20 mouse cellular contexts compared by ENCODE assay signal in genomic region chr8:107926149-107926548, GRCm38 (mm10). TPM values are rescaled to one million over a fixed set of nuclear protein-coding genes. Genes with fewer than 3 reads are reported as not detected.
A peak's percentile ranks its signal among the peaks of the same experiment; 100 is the strongest.
DNase-seq lines count a peak whose midpoint lies in the region; ATAC-seq and TF ChIP-seq lines count a peak whose summit lies in the region.
"Had no signal": no experiment of that assay in that cellular context is flagged by ENCODE, and none has a peak within 500 bp of the region (broad histone marks: within the 10 kb centered on the region; RNA-seq: fewer than 3 reads in every experiment).

No protein-coding gene starts in this region.

- DNase-seq in lung, embryonic 14.5 days: peak; percentile 36
- no peak for DNase-seq in lung, postnatal 4 days
- DNase-seq in lung, postnatal 0 days (ENCODE audit: low spot score): peak; percentile 64
- no peak for DNase-seq in lung, postnatal 14 days
- DNase-seq in lung, postnatal 25 days (ENCODE audit: low spot score): peak; percentile 3
- no peak for DNase-seq in ovary, adult 18-20 months (ENCODE audit: low spot score)
- DNase-seq: adrenal gland, postnatal 10 days; adrenal gland, postnatal 36 days; cerebellum, adult 18-20 months; cerebellum, adult 9-10 months; cerebellum, postnatal 14 days; gastrocnemius, postnatal 25 days had no signal

- H3K27me3 ChIP-seq in lung, embryonic 14.5 days (ENCODE audit: insufficient read depth, low read length): no peaks in the 10 kb centered on the region
- H3K27me3 ChIP-seq in lung, postnatal 0 days (replicated peaks; ENCODE audit: insufficient read depth, low read length): no peaks in the 10 kb centered on the region
- H3K27me3 ChIP-seq: embryonic facial prominence, embryonic 12.5 days; forebrain, embryonic 12.5 days; forebrain, embryonic 15.5 days; hindbrain, embryonic 13.5 days had no signal

- H3K9me3 ChIP-seq in lung, embryonic 14.5 days (ENCODE audit: low read depth, low read length): no peaks in the 10 kb centered on the region
- no peaks in the 10 kb centered on the region for H3K9me3 ChIP-seq in lung, postnatal 0 days (ENCODE audit: low read length)
- H3K9me3 ChIP-seq: embryonic facial prominence, embryonic 12.5 days; forebrain, embryonic 12.5 days; forebrain, embryonic 15.5 days; hindbrain, embryonic 13.5 days had no signal

- no peak for TF ChIP-seq CTCF in lung, embryonic 14.5 days (IDR thresholded peaks at IDR 0.05; ENCODE audit: low read depth)
- TF ChIP-seq CTCF in lung, postnatal 0 days (IDR thresholded peaks at IDR 0.05): no peak

- no peaks in the 10 kb centered on the region for H3K36me3 ChIP-seq in lung, embryonic 14.5 days (ENCODE audit: insufficient read depth)
- H3K36me3 ChIP-seq in lung, postnatal 0 days (ENCODE audit: insufficient read depth, low read length): no peaks in the 10 kb centered on the region
- H3K36me3 ChIP-seq: embryonic facial prominence, embryonic 12.5 days; forebrain, embryonic 12.5 days; forebrain, embryonic 15.5 days; hindbrain, embryonic 13.5 days had no signal

- no peak overlapping the region for H3K9ac ChIP-seq in lung, embryonic 14.5 days
- H3K9ac ChIP-seq in lung, postnatal 0 days (replicated peaks; ENCODE audit: low read depth): no peak overlapping the region
- H3K9ac ChIP-seq: embryonic facial prominence, embryonic 12.5 days; forebrain, embryonic 12.5 days; forebrain, embryonic 15.5 days; hindbrain, embryonic 13.5 days had no signal

- no peak for ATAC-seq in lung, embryonic 14.5 days (ENCODE audit: insufficient read depth)
- peak; percentile 87 for ATAC-seq in lung, postnatal 0 days
- ATAC-seq: CD4-positive, CD25-positive, alpha-beta regulatory T cell, adult 4 months; forebrain, embryonic 15.5 days; hindbrain, embryonic 16.5 days had no signal

- 65% methylated on average over 15 of the region's 15 CpGs for WGBS in lung, embryonic 14.5 days
- WGBS in lung, postnatal 0 days: 60% methylated on average over 15 of the region's 15 CpGs

- H3K4me1 ChIP-seq in lung, embryonic 14.5 days (ENCODE audit: insufficient read depth): no peaks in the 10 kb centered on the region
- no peaks in the 10 kb centered on the region for H3K4me1 ChIP-seq in lung, postnatal 0 days (ENCODE audit: insufficient read depth, low read depth, low read length)
- H3K4me1 ChIP-seq: embryonic facial prominence, embryonic 12.5 days; forebrain, embryonic 12.5 days; forebrain, embryonic 15.5 days; hindbrain, embryonic 13.5 days had no signal

- H3K4me2 ChIP-seq in lung, embryonic 14.5 days: no peak overlapping the region
- peak overlapping the region; percentile 30 for H3K4me2 ChIP-seq in lung, postnatal 0 days (replicated peaks; ENCODE audit: low read depth, low read length)
- H3K4me2 ChIP-seq: embryonic facial prominence, embryonic 12.5 days; forebrain, embryonic 12.5 days; forebrain, embryonic 15.5 days; heart, embryonic 11.5 days; hindbrain, embryonic 13.5 days had no signal

- no peak overlapping the region for H3K4me3 ChIP-seq in lung, embryonic 14.5 days (ENCODE audit: low read depth, low read length)
- no peak overlapping the region for H3K4me3 ChIP-seq in lung, postnatal 0 days (ENCODE audit: low read depth, low read length)
- H3K4me3 ChIP-seq: embryonic facial prominence, embryonic 12.5 days; erythroblast, embryonic 14.5 days; forebrain, embryonic 12.5 days; forebrain, embryonic 15.5 days; hindbrain, embryonic 13.5 days had no signal

- no peak overlapping the region for H3K27ac ChIP-seq in lung, embryonic 14.5 days (ENCODE audit: low read depth)
- no peak overlapping the region for H3K27ac ChIP-seq in lung, postnatal 0 days (ENCODE audit: low read length)
- H3K27ac ChIP-seq: embryonic facial prominence, embryonic 12.5 days; forebrain, embryonic 12.5 days; forebrain, embryonic 15.5 days; hindbrain, embryonic 13.5 days had no signal

- TF ChIP-seq EP300 in lung, postnatal 0 days (IDR thresholded peaks at IDR 0.05): no peak

RNA-seq across cellular contexts. Expression of gene Zfhx3, which starts 16.3 kb away (rescaled TPM):
- polyA plus RNA-seq in lung, embryonic 14.5 days (2014; fragmentation: Nextera tagmentation; extraction: Ambion mirVana): 18.6 and 19.8 TPM in 2 replicates
- polyA plus RNA-seq in lung, postnatal 0 days (2015; fragmentation: Nextera tagmentation; extraction: Ambion mirVana): 8.2 and 10.7 TPM in 2 replicates

Comparison
In these comparisons a context has a peak if more than half of its experiments do, and no peak if none do; other contexts are left out.
1. DNase-seq: peak in lung, embryonic 14.5 days (single experiment), lung, postnatal 0 days (single experiment) and lung, postnatal 25 days (single experiment); none in lung, postnatal 4 days (0 of 2), lung, postnatal 14 days (single experiment) and ovary, adult 18-20 months (single experiment).